Mouse (Mus musculus) cerebellum, adult (tissue): ENCODE results near the gene Olfr1118.
"Not testable (repeated sequence)": the region's sequence is repeated elsewhere in the genome, so short reads cannot be mapped to it uniquely, and the experiment has no call there.

ENCODE experiments used
- ATAC-seq: cut with Nextera tagmentation; 2 replicates; pipeline ENCODE4 v1.9.2; 2017; ENCODE audit warnings: mild to moderate bottlenecking, moderate library complexity, mixed read lengths; ENCODE audit not compliant: insufficient number of reproducible peaks, low FRiP score, low TSS enrichment

Gene Olfr1118

GRCm38 (mm10) chr2:87307281-87307680 is at the start of gene Olfr1118:
TSS of gene Olfr1118 (plus strand) at chr2:87307581.
- ATAC-seq: no peak

GRCm38 (mm10) chr2:87267234-87267633 is 40.1 kb upstream of the Olfr1118 start, which contains the start of gene Olfr1116:
TSS of gene Olfr1116 (plus strand) at chr2:87267534.
- ATAC-seq: no peak

GRCm38 (mm10) chr2:87293977-87294376 is 13.4 kb upstream of the Olfr1118 start:
- ATAC-seq: not testable (repeated sequence)

GRCm38 (mm10) chr2:87354515-87354914 is 47.1 kb downstream of the Olfr1118 start, which contains the start of gene Olfr1120:
TSS of gene Olfr1120 (plus strand) at chr2:87354815.
- ATAC-seq: no peak

GRCm38 (mm10) chr2:87360121-87360520 is 52.7 kb downstream of the Olfr1118 start:
- not testable (repeated sequence) for ATAC-seq
